Mouse (Mus musculus) spleen, adult 2 months (tissue): ENCODE data around the gene Zfp771. TPM values are rescaled to one million over a fixed set of nuclear protein-coding genes. Genes with fewer than 3 reads are reported as not detected.

Source experiments
- DNase-seq, 2 experiments: peaks; one replicate each; pipeline versions ENCODE4 v3.0.0 to v3.0.0-alpha.2; 2012 to 2021; ENCODE audit warnings: low spot score in 2 of 2, low read depth in 1 of 2
- H3K27ac ChIP-seq: fragments of 200-500 bp; 2 replicates; pipeline ENCODE4 v1.5.1; 2012; ENCODE audit warnings: low read length, inconsistent platforms; ENCODE audit not compliant: insufficient read depth
- H3K27me3 ChIP-seq: fragments of 200-500 bp; 2 replicates; pipeline ENCODE4 v1.6.1; 2012; ENCODE audit warnings: mild to moderate bottlenecking, moderate library complexity, low read length, inconsistent platforms; ENCODE audit not compliant: control insufficient read depth, insufficient read depth
- H3K36me3 ChIP-seq: fragments of 200-500 bp; 2 replicates; pipeline ENCODE4 v1.6.1; 2012; ENCODE audit warnings: mild to moderate bottlenecking, low read length, inconsistent platforms; ENCODE audit not compliant: control insufficient read depth, insufficient read depth
- H3K4me1 ChIP-seq: fragments of 200-500 bp; 2 replicates; pipeline ENCODE4 v1.6.1; 2011; ENCODE audit warnings: inconsistent platforms; ENCODE audit not compliant: control insufficient read depth, insufficient read depth, insufficient read length
- H3K4me3 ChIP-seq: fragments of 200-500 bp; 2 replicates; pipeline ENCODE4 v1.5.1; 2011; ENCODE audit warnings: mild to moderate bottlenecking, inconsistent platforms; ENCODE audit not compliant: insufficient read depth, insufficient read length; ENCODE audit errors: extremely low read depth
- CTCF ChIP-seq: fragments of 200-500 bp; IDR thresholded peaks from 2 replicates; pipeline ENCODE4 v1.5.1; 2011; ENCODE audit warnings: mild to moderate bottlenecking, inconsistent platforms; ENCODE audit not compliant: insufficient read depth, insufficient read length, insufficient replicate concordance; ENCODE audit errors: extremely low read depth
- POLR2A ChIP-seq: fragments of 200-500 bp; IDR thresholded peaks from 2 replicates; pipeline ENCODE4 v1.6.1; 2011; ENCODE audit warnings: low read depth, low read length, inconsistent platforms
- WGBS: fragments of 180-500 bp; shearing (Covaris S2); methylation state at CpG from one replicate; pipeline ENCODE4 v1.1.7; 2018; 5-methylcytosine and 5-hydroxymethylcytosine counted together
- polyA plus RNA-seq: library from polyadenylated mRNA; depleted of rRNA; stranded (reverse); fragments of >200 nt; gene quantifications from 2 replicates; pipeline ENCODE4 v1.2.3, GENCODE M21; 2012

Zfp771 gene
- polyA plus RNA-seq, 1 experiment, result 35.6 TPM

DNA sequence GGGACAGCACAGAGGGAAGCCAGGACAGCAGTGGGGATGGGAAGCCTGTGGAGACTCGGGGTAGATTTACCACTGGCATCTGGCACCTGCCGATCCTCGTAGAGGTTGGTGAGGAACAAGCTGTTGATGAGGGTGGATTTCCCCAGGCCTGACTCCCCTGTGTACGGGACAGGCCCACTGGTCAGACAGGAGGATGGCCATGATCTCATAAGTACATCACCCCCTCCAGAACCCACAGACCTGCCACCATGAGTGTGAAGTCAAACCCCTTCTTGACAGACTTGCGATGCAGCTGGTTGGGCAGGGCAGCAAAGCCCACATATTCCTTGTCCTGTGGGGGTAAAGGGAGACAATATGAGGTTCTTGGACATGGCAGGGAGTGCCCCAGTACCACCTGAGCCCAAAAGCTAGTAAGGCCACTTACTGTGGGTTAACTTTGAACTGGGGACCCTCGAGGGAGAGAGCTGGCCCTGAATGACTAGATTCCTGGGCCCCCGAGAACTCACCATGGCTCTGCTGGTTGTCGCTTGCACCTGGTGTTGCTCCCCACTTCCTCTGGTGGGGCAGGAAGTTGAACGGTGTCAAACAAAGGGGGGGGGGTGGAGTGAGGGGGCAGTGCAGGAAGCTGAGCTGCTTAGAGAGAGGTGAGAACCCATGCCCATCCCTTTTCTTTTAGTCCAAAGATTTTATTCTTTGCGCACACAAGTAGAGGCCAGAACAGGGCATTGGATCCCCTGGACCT is 26.0 kb upstream of the Zfp771 start:
- H3K4me1 ChIP-seq, result peaks cover 25% of the 10 kb centered on the region; the same call in 1 of the 2 replicates
- TF ChIP-seq CTCF (no peak), POLR2A (peak; percentile 71; the same call in 1 of the 2 replicates)
- no peaks in the 10 kb centered on the region for H3K27me3 ChIP-seq
- peaks cover 15% of the 10 kb centered on the region for H3K36me3 ChIP-seq
- peak in 1 of 2 experiments; percentile 70 for DNase-seq
- peak overlapping the region; percentile 72 for H3K4me3 ChIP-seq
- peak overlapping the region; percentile 95 for H3K27ac ChIP-seq
- WGBS, result 9% methylated on average over 10 of the region's 10 CpGs

DNA sequence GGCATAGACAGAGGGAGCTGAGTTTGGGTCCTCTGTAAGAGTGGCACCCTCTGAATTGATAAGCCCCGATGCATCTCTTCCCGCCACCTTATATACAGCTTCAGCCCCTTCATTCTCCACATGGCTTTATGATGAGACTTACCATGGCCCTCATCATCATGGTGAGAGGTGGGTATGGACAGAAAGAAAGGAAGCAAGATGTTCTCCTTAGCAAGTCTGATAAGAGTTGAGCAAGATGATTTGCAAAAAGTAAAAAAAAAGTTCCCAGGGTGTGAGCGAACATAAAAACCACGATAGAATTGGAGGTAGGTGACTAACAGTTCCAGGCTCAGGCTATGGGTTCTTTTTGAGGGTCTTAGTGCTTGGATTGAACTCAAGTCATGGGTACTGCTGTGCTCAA is 25.4 kb upstream of the Zfp771 start:
- TF ChIP-seq POLR2A (no peak), CTCF (no peak)
- no peak for DNase-seq
- WGBS, result 21% methylated on average over 4 of the region's 4 CpGs
- Histone ChIP-seq H3K27me3 (no peaks in the 10 kb centered on the region), H3K27ac (peak overlapping the region; percentile 95), H3K4me1 (peaks cover 25% of the 10 kb centered on the region; the same call in 1 of the 2 replicates), H3K36me3 (peaks cover 14% of the 10 kb centered on the region), H3K4me3 (peak overlapping the region; percentile 34; the same call in 1 of the 2 replicates)

DNA sequence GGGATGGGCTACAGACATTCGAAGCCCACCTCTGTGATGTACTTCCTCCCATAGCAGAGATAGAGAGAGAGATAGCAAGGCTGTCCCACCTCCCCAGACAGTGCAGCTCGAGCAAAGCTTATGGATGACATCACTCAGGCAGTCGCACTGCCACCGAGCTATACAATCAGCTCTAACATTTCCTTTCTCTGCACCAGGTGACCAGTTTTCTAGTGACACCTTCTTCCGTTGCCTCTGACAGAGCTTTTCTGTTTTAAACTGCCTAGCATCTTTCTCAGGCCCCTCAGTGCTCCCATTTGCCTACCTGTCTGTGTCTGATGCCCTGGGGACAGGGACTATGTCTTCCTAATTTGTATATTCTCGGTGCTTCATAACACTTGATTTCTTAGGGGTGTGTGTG is 23.6 kb upstream of the Zfp771 start:
- TF ChIP-seq CTCF (no peak), POLR2A (no peak)
- no peak overlapping the region for H3K4me3 ChIP-seq
- peak overlapping the region; percentile 58 for H3K27ac ChIP-seq
- peaks cover 2% of the 10 kb centered on the region; the same call in 1 of the 2 replicates for H3K36me3 ChIP-seq
- H3K4me1 ChIP-seq, result peaks cover 21% of the 10 kb centered on the region; the same call in 1 of the 2 replicates
- 59% methylated on average over 6 of the region's 6 CpGs for WGBS
- no peak for DNase-seq
- no peaks in the 10 kb centered on the region for H3K27me3 ChIP-seq

DNA sequence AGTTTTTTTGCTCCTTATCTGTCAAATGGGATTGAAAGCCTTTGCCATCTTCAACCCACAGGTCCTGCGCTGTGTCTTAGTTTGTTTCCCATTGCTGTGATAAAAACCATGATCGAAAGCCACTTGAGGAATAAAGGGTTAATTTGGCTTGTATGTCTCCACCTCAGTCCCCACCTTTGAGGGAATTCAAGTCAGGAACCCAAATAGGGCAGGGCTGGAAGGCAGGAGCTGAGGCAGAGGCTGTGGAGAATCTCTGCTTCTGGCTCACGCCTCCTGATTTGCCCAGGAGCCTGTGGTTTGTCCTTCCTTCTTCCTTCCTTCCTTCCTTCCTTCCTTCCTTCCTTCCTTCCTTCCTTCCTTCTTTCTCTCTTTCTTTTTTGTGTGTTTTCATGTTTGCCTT is 21.0 kb upstream of the Zfp771 start:
- Histone ChIP-seq H3K4me1 (peaks cover 11% of the 10 kb centered on the region; the same call in 1 of the 2 replicates), H3K27me3 (no peaks in the 10 kb centered on the region), H3K27ac (no peak overlapping the region), H3K36me3 (no peaks in the 10 kb centered on the region), H3K4me3 (no peak overlapping the region)
- 91% methylated on average over 3 of the region's 3 CpGs for WGBS
- no peak for DNase-seq
- TF ChIP-seq CTCF (no peak), POLR2A (no peak)

DNA sequence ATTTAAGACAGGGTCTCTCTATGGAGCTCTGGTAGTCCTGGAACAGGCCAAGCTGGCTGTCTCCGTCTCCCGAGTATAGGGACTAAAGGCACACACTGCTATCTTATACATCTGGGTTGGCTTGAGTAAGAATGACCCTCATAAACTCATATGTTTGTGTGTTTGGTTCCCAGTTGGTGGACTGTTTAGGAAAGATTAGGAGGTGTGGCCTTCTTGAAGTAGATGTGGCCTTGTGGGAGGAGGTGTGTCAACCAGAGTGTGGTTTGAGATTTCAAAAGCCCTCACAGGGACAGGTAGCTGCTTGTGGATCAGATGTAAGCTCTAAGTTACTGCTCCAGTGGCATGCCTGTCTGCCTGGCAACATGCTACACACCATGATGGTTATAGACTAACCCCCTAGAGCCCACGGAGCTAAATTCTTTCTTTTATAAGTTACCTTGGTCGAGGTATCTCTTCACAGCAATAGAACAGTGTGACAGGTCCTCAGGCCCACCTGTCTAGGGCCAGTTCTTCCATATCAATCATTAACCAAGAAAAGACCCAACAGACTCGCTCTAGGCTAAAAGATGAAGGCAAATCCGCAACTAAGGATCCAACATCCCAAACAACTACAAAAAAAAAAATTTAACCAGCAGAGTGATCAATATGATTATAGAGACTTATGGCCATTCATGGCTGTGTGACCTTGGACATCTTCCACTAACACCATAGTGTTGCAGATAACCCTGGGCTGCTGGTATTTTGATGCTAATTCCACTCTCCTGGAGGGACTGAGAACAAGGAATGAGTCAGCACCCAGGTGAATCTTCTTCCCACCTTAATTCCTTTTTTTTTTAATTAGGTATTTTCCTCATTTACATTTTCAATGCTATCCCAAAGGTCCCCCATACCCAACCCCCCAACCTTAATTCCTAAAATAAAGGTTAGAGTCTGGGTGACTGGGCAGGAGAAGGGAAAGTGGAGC is 20.3 kb upstream of the Zfp771 start:
- 90% methylated on average over 6 of the region's 6 CpGs for WGBS
- H3K27ac ChIP-seq, result no peak overlapping the region
- DNase-seq, result no peak
- TF ChIP-seq CTCF, result no peak
- TF ChIP-seq POLR2A, result no peak
- no peaks in the 10 kb centered on the region for H3K27me3 ChIP-seq
- peaks cover 7% of the 10 kb centered on the region; the same call in 1 of the 2 replicates for H3K4me1 ChIP-seq
- no peaks in the 10 kb centered on the region for H3K36me3 ChIP-seq
- no peak overlapping the region for H3K4me3 ChIP-seq

DNA sequence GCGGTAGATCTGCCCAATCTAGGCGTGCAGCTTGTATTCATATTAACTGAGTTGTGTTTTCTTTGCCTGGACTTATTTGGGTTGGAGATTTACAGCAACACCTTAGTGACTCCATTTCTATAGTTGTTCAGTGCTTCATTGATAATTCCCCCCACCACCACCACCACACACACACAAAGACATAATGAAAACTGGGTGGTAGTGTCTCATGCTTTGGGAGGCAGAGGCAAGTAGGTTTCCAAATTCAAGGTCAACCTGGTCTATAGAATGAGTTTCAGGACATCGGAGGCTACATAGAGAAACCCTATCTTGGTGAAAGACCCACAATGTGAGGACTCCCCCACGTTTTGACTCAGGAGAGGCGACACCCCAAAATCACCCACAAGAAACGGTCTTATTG is 19.5 kb upstream of the Zfp771 start:
- H3K27ac ChIP-seq, result no peak overlapping the region

More for the DNA sequence above, 19.5 kb upstream of the Zfp771 start:
- H3K4me1 ChIP-seq, result peaks cover 2% of the 10 kb centered on the region; the same call in 1 of the 2 replicates
- no peak overlapping the region for H3K4me3 ChIP-seq
- H3K36me3 ChIP-seq, result no peaks in the 10 kb centered on the region
- no peaks in the 10 kb centered on the region for H3K27me3 ChIP-seq
- DNase-seq, result no peak
- TF ChIP-seq POLR2A (no peak), CTCF (no peak)
- WGBS, result 92% methylated on average over 6 of the region's 6 CpGs
